Mouse (Mus musculus) c-Kit-positive CD71-positive TER-119-positive erythroid progenitor cells, embryonic 14.5 days (primary cell): ENCODE data around the gene Mipol1.
"Not testable (repeated sequence)": the region's sequence is repeated elsewhere in the genome, so short reads cannot be mapped to it uniquely, and the experiment has no call there.

ENCODE experiments used
- DNase-seq: peaks from one replicate; pipeline ENCODE4 v3.0.0-alpha.2; 2013; ENCODE audit warnings: low spot score

Gene Mipol1

DNA sequence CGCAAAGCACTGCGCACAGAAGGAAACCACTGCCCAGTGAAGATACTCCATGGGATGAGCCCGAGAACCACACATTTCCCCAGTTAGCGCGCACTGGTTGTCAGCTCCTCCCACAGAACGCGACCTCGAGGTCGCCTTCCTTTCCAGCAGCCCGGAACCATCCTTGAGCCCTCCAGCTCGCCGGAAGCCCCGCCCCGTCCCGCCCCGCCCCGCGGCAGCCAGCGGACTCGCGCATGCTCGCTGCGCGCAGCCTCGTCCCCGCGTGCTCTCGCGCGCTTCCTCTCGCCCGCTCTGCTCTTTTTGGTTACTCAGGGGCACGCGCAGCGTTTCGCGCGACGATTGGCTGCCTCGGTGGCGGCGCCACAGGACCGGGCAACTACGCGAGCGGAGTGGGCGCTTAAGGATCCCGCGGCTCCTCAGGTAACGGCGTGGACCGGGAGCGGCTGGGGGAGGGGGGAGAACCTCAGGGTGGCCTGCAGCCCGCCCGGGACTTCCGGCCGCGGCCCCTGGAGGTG is at the start of gene Mipol1, which contains the start of gene Prps1l3:
Gene Mipol1, plus strand, starts transcription at position 236 of the 515 bp plus-strand sequence.
Gene Prps1l3, plus strand, starts transcription at position 221 of the 515 bp plus-strand sequence.
- peak; percentile 88 for DNase-seq

DNA sequence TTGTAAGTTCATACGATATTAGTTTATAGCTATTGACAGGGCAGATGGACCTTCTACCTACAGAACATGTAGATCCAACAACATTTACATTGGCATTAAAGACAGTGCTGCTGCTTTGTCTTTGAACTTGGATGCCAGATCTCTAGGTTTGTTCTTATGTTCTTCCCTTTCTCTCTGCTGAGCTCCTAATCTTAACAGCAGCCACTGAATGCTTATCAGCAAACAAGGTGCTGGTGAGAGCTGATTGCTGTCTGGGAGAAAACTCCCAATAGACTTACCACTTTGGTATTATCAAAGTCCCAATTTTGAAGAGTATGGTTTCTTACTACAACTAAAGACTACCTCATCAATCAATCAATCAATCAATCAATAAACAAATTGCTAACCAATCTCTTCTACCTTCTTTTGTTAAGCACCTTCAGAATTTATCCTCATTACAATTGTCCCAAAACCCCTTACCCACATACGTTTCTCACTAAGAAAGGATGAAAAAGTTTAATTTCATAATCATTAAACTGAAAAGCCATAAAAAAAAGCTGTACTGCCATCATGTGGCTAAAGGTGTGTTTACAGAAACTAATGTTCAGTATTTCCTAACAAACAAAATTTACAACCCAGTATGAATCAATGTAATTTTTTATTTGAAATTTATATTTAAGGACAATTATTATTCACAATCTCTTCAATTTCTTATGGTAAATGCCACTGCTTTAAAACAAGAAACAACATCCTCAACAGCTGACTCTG is 45.7 kb upstream of the Mipol1 start:
- peak; percentile 70 for DNase-seq

DNA sequence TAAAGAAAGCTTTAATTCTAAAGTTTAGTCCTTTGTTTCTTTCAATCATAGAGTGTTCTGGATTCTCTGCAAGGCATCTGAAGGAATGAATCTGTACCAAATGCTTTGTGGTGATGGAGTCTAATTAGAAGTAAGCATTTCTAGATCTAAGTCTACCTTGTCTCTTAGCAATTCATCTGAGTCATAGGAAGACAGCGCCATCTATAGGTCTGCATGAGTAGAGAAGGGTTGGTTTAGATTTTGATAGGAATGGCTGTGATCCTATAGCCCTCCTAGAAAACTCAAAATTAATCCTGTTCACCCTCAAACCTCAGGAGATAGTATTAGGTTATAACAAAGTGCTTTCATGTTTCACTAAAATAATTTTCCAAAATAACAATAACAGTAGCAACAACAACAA is 44.8 kb upstream of the Mipol1 start:
- peak; percentile 79 for DNase-seq

DNA sequence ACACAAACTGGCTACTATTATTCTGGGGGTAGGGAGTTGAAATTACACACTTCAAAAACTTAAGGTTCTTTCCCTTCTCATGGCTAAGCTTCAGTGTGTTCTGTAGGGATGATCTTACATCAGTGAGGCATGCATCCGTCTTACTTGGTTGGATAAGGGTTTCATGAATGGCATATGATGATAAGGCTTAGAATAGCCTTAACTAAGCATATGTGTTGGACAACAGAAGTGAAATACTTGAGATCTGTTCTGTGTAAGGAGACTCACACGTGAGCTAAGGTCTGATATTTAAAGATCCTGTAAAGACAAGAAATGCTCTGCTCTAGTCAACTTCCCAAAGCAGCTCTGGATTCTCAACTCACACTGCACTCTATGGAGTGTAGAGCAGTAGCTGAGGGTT is 44.1 kb upstream of the Mipol1 start:
- DNase-seq: peak; percentile 68

DNA sequence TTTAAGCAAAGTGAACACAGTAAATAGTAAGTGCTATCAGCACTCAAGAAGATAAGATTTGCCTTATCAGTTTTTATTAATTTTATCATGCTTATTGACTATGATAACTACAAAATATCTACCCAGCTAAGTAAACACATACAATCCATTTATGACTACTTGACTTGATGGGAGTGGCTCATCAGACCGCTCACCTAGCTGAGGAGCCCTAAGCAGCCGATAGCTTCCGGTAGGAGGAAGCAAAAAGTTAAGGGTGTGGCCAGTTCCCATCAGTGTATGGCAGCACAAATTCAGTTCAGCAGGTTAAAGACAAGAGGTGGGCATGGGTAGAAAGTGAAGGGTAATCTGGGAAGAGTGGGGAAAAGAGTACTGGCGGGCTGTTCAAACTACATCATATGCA is 43.2 kb upstream of the Mipol1 start:
- no peak for DNase-seq

DNA sequence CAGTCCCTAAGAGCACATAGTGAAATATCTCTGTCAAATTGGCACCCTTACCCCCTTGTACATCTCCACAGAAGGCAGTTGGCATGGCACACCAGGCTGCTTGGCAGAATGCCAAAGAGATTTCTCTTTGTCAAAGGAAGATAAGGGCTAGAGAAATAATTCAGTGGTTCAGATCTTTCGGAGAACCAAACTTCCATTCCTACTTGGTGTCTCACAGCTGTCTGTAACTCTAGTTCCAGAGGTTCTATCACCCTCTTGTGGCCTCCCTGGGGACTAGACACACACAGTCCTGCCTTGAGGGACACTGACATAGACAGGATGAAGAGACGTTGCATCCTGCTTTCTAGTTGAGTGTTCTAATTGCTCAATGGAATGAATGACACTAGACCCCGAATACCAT is 35.6 kb upstream of the Mipol1 start:
- DNase-seq: peak; percentile 83

DNA sequence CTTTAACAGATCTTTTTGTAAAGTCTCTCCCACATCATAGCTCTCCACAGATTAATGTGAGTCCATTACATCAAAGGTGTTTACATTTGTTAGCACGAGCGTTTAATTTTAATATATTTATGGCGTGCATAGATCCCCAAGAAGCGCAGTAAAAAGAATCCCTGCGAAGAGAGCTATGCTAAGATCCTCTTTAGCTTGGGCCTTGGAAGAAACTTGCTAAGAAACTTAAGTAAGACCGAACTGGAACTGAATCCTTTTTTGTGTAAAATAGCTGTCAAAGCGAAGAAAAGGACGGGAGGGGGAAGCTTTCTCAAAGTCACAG is 34.0 kb upstream of the Mipol1 start:
- no peak for DNase-seq

DNA sequence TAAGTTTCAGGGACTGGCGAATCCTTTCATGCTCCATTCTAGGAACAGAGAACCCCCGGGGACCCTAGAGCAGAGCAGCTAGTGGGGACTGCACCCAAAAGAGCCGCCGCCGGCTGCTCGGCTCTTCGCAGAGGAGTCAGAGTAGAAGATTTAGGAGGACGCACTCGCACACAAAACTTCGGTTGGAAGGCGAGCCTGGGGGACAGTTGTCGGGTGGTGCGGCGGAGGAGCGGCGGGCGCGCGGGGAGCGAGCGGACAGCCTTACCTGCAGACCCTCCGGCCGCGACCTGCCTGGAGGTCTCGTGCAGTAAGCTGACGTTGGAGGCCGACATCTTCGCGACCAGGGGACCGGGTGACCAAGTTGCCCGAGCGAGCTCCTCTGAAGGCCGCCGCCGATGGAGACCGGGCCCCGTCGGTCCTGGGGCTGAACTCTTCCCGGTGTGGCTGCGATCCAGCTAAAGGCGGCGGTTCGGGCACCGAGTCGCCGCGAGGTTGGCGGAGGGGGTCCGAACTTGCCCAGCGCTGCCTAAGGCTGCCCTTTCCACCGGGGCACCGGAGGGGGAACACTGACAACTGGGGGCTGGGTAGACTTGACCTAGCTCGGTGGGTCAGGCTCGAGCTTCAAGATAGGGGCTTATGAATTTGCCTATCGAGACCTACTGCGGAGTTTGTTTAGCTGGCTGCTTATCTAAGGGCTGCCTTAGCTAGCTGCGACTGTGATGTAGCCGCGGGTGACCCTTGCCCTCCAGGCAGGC is 33.4 kb upstream of the Mipol1 start:
- DNase-seq: peak; percentile 72

DNA sequence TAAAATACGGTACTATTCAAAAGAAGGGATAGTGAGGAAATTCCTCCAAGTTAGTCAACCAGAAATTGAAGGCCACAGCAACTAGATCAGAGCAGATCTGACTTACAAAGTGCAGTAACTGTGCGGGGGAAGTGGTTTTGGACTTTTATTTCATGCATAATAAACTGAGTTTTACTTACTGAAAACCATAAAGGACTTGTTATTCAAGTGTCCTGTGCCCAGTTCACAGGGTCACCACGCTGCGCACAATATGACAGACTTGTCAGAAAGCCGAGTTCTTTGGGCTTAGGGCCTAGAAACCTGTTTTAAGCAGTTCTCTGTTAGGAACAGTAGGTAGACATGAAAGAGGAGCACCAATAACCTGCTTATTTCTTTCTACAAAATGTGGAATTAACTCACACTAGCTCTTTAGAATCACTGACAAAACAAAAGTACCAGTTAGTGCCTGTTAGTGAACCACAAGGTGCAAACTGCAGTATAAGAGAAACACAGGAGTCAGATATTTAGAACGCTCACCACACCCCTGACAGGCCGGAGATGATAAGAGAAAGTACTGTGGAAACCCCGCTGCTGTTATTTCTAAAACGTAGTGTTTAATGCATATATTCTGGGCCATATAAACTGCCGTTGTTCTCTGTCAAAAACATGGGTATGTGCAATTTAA is 32.7 kb upstream of the Mipol1 start, which contains the start of gene Slc25a21:
Gene Slc25a21, minus strand, starts transcription at position 110 of the 664 bp plus-strand sequence.
- peak; percentile 82 for DNase-seq

DNA sequence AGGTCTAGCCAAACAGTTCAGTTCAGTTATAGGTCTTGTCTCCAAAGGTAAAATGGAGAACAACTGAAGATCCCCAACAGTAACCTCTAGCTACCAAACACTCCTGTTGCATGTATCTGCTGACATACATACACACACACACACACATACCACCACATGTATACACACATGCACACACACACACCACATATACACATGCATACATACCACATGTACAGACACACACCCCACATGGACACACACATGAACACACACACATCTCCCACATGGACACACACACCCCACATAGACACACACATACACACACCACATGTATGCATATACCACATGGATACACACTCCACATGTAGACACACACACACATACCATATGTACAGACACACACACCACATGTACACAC is 32.0 kb upstream of the Mipol1 start:
- DNase-seq: peak; percentile 50

DNA sequence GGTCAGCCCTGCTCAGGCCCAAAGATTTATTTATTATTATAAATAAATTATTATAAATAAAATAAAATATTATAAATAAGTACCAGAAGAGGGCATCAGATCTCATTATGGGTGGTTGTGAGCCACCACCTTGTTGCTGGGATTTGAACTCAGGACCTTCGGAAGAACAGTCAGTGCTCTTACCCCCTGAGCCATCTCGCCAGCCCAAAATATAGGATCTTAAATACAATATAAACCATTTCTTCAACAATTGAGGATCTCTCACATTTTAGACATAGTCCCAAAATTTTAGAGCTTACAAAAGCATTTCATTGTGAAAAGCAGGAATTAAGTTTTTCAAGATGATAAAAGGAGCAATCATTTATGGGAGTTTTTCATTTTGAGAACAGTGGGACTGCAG is 30.8 kb upstream of the Mipol1 start:
- no peak for DNase-seq

DNA sequence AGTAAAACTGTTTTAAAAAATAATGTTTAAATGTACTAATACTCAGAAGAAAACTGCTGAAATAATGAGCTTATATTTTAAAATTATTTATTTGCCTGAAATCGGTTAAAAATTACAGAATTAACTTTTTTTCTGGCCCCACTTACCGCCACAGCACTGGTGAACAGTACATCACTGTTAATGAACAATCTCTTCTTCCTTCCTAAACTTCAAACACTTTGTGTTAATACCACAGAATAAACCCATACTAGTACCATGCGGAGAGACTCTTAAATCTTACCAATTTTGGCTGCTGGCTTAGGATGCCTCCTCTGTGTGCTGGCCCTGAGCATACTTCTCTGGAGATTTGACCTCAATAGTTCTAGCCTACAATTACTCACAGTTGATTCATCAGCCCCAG is 28.3 kb upstream of the Mipol1 start:
- DNase-seq: no peak

DNA sequence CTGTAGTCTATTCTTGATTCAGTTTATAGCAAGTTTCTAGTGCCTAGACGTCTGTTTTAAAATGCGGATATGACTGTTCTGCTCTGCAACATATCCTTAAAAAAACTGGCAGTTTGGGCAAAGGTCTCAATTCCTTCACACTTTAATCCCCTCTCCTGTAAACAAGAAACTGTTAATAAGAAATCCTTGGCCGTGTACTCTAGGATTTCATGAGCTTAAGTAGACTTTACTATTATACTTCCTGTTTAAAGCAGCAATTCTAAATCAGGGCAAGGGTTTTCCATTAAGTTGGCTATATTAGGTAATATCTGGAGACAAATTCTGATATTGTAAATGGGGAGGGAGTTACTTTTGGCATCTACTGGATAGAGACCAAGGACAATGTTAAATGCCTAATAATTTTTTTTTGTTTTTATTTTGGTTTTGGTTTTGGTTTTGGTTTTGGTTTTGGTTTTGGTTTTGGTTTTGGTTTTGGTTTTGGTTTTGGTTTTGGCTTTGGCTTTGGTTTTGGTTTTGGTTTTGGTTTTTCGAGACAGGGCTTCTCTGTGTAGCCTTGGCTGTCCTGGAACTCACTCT is 25.9 kb upstream of the Mipol1 start:
- DNase-seq: no peak

DNA sequence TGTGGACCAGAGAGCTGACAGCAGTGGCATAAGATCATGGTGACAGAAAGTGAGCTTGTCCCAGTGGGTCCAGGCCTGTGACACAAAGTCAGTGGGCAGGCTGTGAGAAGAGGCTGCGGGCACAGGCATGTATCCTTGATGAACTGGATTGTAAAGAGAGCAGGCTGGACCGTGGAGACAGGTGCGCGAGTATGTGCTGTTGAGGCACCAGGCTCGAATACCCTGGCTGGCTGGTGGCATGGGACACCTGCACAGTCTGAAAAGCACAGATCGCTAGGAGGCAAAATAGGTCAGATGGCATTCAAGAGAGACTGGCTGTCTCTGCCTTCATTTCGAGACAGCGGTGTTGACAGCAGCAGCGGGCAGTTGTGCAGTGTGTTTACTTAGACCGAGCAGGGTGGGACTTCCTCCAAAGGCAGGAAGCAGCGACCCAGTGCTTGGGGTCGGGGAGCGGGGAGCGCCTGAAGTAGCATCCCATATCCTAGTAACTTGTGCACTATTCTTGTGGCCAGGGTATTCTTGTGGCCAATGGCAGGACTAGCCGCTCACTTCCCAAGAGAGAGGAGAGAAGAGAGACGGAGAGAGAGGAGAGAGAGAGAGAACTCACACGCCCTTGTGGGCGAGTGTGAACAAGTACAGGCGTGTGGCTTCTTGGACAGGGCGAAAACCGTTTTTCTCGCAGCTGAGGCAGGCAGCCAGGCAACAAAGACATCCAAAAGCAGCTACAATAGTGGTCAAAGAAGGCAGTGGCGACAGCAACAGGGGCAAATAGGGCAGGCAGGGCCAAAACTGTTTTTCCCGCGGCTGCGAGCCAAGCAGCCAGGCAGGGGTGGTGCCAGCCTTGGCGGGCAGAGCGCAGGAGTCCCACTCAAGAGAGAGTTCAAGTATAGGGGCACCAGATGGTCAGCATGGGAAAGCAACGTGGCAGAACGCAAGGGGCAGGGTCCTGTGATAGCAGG is 18.6 kb upstream of the Mipol1 start:
- no peak for DNase-seq

DNA sequence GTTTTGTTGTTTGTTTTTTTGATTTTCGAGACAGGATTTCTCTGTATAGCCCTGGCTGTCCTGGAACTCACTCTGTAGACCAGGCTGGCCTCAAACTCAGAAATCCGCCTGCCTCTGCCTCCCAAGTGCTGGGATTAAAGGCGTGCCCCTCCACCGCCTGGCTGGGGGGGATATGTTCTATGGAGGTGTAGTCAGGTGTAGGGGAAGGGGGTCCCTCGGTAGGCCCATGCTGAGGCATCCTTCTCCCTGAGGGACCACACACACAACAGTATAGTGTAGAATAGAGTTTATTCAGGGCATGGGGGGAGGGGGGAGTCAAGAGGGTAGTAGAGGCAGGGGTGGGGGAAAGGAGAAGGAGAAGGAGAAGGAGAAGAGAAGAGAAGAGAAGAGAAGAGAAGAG is 17.8 kb upstream of the Mipol1 start:
- DNase-seq: not testable (repeated sequence)

DNA sequence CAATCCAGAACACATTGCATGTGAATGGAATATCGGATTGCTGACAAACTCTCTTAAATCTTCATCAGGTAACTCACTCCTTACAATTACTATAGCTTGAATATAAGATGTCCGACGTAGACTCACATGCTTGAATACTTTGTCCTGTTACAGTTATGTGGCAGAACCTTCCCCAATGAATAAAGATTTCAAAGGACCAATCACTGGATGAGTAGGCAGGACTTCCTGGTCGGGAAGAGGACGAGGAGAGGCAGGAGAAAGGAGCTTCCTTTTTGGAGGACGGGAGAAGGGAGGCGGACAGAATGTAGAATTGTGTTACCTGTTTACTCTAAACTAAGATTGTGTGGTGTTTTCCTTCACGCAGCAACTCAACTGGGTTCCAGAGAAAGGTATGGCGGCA is 3.8 kb upstream of the Mipol1 start:
- DNase-seq: no peak

DNA sequence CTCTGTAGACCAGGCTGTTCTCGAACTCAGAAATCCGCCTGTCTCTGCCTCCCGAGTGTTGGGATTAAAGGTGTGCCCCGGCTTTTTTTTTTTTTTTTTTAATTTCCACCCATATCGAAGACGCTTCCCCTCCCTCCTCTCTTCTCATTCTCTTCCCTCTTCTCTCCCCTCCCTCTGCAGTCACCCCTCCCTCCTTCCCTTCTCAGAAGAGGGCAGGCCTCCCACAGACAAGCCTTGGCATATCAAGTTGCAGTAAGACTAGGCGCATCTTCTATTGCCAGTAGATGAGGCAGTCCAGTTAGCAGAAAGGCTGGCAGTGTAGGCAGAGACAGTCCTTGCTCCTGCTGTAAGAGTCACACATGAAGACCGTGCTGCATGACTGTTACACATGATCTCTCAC is 2.5 kb upstream of the Mipol1 start:
- no peak for DNase-seq

DNA sequence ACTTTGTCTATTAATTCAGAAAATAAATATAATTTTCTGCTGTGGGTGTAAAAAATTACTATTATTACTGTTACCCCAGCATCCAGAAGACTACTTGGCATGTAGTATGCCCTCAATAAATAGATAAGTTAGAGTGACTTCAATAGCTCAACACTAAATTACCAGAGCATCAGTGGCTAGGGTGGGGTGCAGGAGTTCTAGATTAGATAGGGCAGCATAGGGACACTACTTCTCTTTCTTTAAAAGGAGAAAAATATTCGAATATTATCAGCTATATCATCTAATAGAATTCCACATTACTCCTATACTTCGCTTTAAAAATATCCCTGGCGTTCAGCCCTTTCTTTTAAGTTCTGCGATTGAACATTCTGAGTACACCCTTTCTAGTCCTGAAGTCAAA is 524 bp upstream of the Mipol1 start:
- DNase-seq: no peak

DNA sequence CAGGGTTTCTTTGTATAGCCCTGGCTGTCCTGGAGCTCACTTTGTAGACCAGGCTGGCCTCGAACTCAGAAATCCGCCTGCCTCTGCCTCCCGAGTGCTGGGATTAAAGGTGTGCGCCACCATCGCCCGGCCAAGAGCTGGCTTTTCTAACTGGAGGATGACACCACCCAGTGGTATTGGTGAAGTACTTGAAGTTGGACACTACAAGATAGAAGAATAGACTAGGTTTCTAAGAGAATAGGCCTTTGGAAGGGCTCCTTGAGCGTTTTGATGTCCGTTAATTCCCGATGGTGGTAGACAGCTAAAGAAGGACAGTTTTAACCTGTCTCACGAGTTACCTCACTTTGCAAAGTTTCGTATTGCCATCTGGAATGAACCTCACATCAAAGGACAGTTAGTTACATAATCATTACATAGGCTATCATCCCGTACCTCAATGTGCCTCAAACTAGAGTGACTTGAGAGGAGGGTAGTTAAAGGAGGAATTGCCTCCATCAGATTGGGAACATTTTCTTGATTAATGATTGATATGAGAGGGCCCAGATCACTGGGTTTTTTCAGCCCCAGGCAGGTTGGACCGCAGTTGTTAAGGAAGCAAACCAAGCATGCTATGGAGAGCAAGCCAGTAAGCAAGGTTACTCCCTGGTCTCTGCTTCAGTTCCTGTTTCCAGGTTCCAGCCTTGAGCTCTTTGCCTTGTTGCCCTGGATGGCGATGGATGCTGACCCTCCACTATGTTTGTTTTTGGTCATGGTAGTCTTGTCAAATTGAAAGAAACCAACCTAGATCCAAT is 1.1 kb downstream of the Mipol1 start:
- DNase-seq: peak; percentile 68

DNA sequence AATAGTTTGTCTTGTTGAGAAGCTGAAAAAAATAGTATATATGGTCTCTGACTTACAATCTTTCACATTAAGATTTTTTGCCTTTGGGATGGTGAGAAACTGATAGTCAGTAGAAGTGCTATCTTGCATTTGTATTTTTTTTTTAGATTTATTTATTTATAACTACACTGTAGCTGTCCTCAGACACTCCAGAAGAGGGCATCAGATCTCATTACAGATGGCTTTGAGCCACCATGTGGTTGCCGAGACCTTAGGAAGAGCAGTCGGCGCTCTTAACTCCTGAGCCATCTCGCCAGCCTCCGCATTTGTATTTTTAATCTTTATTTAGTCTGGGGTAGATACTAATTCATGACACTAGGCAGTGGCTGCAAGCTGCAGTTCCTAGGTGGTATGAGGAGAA is 3.2 kb downstream of the Mipol1 start:
- DNase-seq: no peak
